Mouse (Mus musculus): ENCODE measurements around the gene Scn2b. TPM values are rescaled to one million over a fixed set of nuclear protein-coding genes. Genes with fewer than 3 reads are reported as not detected.

Gene Scn2b
- polyA plus RNA-seq, 1 experiment = 2.3 TPM

DNA sequence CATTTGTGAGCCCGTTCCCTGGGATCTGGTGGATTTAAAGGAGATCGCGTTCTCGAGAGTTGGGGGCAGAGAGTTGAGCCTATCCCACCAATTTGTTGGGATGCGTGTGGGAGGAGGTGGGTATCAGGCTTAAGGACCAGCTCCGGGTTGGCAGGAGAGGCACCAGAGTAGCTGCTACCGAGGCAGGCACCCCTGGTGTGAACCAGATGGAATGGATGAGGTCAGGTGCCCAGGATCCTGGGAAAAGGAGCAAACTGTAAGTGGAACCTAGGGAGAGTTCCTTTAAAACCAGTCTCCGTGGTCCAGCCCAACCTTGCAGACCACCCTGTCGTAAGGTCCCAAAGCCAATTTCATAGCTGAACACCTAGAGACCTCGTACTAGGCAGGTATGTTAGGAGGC lies 970 bp downstream of the Scn2b start:
- DNase-seq (ENCODE audit: low read depth, low spot score) = no peak
- WGBS = 72% methylated on average over 10 of the region's 10 CpGs

- DNase-seq (ENCODE audit: low read depth, low spot score) = no peak
- WGBS = 95% methylated on average over 8 of the region's 8 CpGs
These were observed 1.9 kb downstream of the Scn2b start for GRCm38 (mm10) chr9:45119316-45119953.

- 94% methylated on average over 14 of the region's 14 CpGs for WGBS
- DNase-seq (ENCODE audit: low read depth, low spot score) = no peak
These were observed 2.5 kb downstream of the Scn2b start for GRCm38 (mm10) chr9:45119954-45120530.

DNA sequence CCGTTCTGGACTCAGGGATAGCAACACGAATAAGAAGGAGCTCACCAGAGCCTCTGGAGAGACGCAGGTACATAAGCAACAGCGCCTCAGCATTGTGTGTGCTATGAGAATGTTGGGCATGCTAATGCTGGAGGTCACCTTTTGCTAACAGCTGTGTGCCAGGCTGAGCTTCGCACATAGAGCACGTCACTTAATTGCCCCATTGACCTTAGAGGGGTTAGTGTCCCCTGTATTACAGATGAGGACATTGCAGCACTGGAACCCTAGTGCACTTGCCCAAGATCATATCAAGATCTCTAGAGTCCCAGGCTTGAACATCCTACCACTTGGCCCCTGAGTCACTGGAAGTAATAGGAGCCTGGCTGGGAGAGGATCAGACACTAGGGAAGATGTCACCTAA lies 3.0 kb downstream of the Scn2b start:
- 86% methylated on average over 6 of the region's 6 CpGs for WGBS
- no peak for DNase-seq (ENCODE audit: low read depth, low spot score)

DNA sequence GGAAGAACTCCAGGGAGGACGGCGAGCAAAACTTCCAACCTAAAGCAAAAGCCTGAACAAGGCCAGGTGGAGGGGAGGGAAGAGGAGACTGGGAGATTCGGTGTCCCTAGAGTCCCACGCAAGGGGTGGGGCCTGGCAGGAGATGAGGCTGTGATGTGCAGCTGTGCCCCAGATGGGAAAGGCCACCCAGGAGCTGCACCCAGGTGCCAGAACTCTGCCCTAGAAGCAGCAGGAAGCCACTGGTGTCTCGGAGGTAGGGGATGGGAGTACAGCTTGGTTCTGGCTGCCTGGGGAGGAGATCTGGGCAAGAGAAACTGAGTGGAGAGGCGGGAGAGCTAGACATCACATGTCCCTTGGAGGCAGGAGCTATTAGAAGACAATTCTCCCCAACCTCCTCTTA lies 3.4 kb downstream of the Scn2b start:
- WGBS = 23% methylated on average over 6 of the region's 6 CpGs
- no peak for DNase-seq (ENCODE audit: low read depth, low spot score)

DNA sequence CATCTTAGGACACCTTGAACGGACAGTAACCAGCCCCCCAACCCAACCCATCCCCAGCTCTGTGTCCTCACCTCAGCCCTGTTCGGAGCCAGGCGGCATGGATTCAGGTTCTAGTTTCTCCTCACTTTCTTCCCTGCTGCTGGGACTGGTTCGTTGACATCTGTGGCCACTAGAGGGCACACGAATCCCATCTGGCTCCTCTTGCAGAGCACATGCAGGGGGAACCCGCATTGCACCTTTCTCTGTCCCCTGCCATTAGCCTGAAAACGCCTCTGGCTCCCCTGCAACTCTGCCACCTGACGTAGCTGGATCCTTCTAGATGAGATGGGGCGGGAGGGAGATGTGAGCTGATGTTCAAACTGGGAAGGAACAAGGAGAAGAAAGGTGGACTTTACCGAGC lies 4.2 kb downstream of the Scn2b start:
- DNase-seq (ENCODE audit: low read depth, low spot score) = peak; percentile 57
- WGBS = 1% methylated on average over 10 of the region's 10 CpGs

GRCm38 (mm10) chr9:45122209-45122761 lies 4.7 kb downstream of the Scn2b start:
- 12% methylated on average over 9 of the region's 9 CpGs for WGBS

GRCm38 (mm10) chr9:45125211-45125610 lies 7.6 kb downstream of the Scn2b start:
- DNase-seq (ENCODE audit: low read depth, low spot score) = no peak
- WGBS = 90% methylated on average over 14 of the region's 14 CpGs

More at GRCm38 (mm10) chr9:45122209-45122761, 4.7 kb downstream of the Scn2b start:
- DNase-seq (ENCODE audit: low read depth, low spot score) = peak; percentile 57

GRCm38 (mm10) chr9:45126941-45127340 lies 9.4 kb downstream of the Scn2b start:
- DNase-seq (ENCODE audit: low read depth, low spot score) = no peak
- 58% methylated on average over 7 of the region's 7 CpGs for WGBS

- no peak for DNase-seq (ENCODE audit: low read depth, low spot score)
- WGBS = 91% methylated on average over 3 of the region's 3 CpGs
These were observed 12.5 kb downstream of the Scn2b start for GRCm38 (mm10) chr9:45130119-45130518.

DNA sequence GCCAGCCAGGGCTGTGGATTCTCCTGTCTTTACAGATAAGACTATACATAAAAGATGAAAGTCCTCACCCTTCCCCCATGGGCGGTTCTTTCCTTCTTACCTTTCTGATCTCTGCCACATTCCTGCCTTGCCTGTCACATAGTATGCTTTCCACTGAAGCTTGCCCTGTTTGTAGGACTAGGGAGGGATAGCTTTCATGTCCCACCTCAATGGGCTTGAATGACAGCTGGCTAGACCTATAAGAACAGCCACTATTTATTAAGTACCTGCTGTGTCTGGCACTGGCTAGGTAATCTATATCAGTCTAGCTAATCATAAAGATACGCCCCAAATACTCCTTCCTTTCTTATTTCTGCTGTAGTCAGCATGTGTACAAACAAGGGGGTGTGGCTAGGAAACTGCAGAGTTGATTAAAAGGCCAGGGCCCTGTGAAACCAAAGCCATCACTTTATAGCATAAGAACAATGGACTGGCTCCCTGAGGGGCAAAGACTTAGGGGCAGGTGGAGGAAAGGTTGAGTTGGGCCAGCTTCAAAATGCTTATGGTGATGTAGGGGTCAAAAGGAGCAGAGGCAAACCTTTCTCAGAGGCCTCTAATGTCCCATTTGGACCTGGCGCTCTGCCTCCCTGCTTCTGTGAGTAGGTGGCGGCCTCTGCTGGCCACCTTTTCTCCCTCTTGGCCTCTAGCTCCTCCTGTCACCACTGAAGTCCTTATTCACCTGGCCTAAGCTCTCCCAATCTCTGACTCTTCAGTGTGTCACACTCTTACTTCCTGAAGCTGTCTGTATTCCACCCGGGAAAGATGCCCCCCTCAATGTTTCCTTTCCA lies 16.1 kb downstream of the Scn2b start:
- 23% methylated on average over 5 of the region's 5 CpGs for WGBS
- peak; percentile 38 for DNase-seq (ENCODE audit: low read depth, low spot score)

DNA sequence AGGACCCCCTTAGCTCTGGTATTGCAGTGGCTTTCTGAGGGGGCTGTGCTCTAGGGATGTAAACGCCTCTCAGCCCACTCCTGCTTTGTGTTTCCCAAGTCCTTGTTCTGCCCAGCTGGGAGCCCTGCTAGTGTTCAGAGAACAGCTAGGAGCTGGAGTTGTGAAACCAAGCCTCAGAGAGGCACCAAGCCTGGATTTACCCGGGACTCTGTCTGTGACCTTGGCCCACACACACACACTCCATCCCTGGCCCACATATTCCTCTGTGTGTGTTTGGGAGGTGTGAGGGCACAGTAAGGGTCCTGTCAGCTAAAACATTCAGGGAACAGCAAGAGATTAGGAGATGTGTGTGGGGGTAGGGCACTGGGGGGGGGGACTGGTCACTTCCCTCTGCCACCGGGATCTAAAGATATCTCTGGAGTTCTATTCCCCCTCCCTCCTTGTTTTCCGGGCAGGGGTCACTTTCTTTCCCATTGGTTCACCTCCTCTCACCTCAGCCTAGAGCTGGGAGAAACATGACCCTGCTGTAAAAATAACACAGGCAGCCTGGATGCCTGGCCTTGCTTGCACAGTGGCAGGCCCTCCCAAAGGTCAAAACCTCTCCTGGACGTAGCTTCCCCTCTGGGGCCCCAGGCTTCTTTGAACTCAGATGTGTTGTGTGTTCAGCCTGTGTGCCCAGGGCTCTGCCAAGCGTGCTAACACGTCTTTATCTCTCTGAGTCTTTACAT lies 19.0 kb downstream of the Scn2b start:
- WGBS = 69% methylated on average over 7 of the region's 7 CpGs
- DNase-seq (ENCODE audit: low read depth, low spot score) = no peak

DNA sequence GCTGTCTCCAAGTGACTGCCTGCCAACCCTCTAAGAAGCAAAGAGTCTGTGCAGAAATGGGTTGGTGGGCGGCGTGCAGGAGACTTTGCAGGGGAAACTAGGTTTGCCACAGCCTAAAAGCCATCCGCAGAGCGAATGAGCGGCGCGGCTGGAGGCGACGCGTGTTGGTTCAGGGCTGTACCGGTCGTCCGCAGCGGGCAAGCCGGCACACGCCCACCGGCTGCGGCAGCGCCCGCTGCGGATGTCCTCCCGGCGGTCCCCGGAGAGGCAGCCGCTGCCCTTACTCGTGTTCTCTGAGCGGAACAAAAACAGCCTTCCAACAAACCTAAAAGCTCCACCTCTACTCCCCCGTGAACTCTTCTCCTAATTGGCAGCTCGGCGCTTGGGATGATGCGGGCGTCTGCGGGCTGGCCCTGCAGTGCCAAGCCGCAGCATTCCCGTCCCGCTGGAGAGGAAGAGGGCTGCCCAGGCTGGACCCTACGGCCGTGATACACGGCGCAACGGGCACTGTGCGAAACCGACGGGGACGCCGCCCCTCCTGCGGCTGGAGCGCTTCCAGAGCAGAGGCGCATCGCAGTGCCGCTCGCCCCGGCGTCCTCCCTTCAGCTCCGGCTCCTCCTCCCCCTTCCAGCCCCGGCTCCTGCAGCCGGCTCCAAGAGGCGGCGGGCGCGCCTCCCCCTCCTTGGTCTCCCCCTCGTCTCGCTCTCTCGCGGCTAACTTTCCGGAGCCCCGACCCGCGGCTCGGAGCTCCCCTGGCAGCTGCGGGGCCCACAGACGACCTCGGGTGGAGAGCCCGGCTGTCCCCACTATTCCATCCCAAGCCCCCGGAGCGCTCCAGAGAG lies 20.8 kb downstream of the Scn2b start, which contains the start of gene Scn4b:
Scn4b (plus strand) TSS at position 205 of the 842 bp plus-strand sequence.
- under 1% methylated on average over 72 of the region's 76 CpGs for WGBS
- no peak for DNase-seq (ENCODE audit: low read depth, low spot score)

GRCm38 (mm10) chr9:45139082-45139481 lies 21.5 kb downstream of the Scn2b start:
- 26% methylated on average over 7 of the region's 7 CpGs for WGBS
- DNase-seq (ENCODE audit: low read depth, low spot score) = no peak

GRCm38 (mm10) chr9:45140945-45141344 lies 23.4 kb downstream of the Scn2b start:
- 74% methylated on average over 7 of the region's 7 CpGs for WGBS
- no peak for DNase-seq (ENCODE audit: low read depth, low spot score)

DNA sequence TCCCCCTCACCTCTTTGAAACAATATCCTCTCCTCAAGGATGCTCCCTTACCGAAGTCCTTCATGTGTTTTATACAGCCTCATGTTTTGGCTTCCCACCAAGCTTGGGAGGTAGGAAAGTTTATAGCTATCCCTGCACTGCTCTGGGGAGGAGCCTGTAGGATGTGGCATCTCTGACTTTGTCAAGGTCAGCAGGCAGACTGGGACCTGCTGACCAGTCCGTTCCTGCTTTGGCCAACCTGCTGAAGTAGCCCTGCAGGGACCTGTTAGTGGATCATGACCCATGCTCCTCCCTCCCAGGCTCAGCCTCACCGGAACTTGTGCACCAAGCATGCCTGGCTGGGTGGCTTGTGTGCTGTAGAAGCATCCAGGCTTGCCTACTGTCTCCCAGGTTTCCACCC lies 25.1 kb downstream of the Scn2b start:
- WGBS = 26% methylated on average over 3 of the region's 3 CpGs
- no peak for DNase-seq (ENCODE audit: low read depth, low spot score)

DNA sequence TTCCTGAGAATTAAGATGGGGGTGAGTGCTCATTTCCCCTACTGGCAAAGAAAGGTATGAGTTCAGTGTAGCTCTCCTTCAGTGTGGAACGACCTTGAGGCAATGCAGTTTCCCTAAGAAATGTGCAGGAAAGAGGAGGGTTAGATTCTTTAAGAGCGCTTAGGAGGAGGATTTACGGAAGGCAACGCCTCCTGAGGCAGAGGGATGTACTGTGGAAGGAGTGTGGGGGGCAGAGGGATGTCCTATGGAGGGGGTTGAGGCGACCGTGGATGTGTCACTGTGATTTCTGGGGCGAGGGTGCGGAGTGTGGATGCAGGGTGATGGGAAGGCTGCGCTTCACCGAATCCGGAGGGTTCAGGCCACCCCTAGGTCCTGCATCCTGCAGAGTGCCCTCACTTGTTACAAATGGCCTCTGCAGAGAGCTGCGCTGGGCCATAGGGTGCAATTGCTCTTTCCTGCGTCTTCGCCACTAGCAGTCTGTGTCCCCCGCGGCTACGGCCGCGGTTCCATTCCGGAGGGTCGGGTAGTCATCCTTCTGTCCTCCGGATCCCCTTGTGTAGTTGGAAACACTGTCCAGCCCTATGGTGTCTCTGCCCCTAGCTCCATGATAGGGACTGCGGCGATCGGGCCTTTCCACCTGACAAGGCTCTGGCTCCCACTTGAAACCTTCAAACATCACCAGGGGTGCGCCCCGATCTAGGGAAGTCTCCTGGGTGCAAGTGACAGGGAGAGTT lies 28.1 kb downstream of the Scn2b start:
- WGBS = 8% methylated on average over 27 of the region's 27 CpGs
- no peak for DNase-seq (ENCODE audit: low read depth, low spot score)

GRCm38 (mm10) chr9:45146267-45146597 lies 28.6 kb downstream of the Scn2b start:
- DNase-seq (ENCODE audit: low read depth, low spot score) = peak; percentile 51
- 1% methylated on average over 5 of the region's 5 CpGs for WGBS
